Mouse (Mus musculus): ENCODE results near the gene Actn2.

Gene Actn2

DNA sequence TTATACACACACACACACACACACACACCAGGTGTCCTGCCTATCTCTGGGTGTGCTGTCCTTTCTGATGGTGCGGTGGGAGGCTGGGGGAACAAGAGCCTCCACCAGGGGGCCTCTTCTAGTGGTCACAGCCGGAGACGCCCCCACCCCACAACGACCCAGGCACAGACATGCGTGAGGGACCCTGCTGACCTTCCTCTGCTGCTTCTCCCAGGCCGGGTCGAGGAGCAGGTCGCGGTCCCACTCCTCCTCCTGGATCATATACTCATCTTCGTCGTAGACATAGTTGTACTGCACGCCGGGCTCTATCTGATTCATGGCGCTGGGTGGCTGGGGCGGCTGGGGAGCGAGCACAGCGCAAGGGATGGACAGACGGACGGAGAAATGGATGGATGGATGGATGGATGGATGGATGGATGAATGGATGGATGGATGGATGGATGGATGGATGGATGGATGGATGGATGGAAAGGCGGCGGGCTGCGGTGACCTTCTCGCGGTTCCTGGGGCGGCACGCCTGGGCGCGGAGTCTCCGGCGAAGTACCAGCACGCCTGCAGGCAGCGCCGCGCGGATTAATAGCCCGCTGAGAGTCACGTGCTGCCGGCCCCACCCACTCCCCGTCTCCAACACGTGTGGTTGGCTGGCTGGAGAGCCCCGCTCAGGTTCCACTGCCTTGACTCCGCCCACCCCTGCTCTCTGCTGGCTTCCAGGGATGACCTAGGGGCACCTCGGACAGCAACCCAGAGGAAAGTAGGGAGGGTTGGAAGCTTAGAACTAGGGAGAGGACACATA lies at the start of gene Actn2:
TSS of gene Actn2 (minus strand) at position 578 of the 793 bp plus-strand sequence.
- no peak for DNase-seq (ENCODE audit: low read depth)

DNA sequence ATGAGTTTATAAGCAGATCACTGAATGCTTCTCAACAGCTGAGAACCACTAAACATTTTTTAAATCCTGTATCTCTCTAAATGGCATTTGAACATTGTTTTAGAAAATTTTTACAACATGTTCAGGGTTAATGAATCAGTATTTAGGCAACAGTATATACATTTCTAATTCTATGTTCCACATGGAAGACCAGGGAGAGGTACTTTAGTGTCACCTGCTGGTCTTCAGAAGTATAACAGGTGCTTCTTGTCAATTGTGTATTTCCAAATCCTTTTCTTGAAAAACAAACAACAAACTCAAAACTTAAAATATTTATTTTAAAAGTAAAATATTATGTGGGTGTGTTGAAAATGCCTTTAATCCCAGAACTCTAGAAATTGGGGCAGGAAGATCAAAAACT lies 45.7 kb upstream of the Actn2 start:
- DNase-seq (ENCODE audit: low read depth), result peak; percentile 74

DNA sequence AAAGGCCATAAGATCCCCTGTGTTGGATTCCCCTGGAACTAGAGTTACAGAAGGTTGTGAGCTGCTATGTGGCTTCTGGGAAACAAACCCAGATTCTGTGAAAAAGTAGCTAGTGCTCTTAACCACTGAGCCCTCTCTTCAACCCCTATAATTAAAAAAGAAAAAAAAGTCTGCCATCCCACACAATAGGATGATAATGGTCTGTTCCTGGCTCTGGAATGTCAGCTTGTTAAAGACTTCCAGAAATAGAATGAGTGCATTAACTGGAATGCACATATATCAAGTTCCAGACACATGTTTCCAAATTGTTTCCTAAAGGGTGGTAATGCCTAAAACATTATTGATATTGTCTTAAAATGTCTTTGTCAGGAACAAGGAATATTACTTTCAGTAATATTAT lies 44.2 kb upstream of the Actn2 start:
- no peak for DNase-seq (ENCODE audit: low read depth)

DNA sequence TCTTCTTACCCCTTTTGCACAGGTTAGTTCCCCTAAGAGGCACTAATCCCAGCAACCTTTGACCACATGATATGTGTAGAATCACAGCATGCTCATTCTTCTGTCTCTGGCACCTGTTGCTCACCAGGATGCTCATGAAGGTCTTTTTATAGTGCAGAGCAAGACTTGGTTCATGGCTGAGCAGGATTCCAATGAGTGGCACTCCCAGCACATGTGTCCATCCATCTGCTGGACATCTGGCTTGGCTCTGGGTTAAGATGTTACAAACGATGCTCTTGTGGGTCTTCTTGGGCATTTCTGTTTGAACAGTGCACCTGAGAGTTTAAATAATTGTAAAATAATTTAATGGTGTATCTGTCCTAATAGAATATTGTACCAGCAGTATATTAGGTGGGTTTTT lies 36.2 kb upstream of the Actn2 start:
- no peak for DNase-seq (ENCODE audit: low read depth)

DNA sequence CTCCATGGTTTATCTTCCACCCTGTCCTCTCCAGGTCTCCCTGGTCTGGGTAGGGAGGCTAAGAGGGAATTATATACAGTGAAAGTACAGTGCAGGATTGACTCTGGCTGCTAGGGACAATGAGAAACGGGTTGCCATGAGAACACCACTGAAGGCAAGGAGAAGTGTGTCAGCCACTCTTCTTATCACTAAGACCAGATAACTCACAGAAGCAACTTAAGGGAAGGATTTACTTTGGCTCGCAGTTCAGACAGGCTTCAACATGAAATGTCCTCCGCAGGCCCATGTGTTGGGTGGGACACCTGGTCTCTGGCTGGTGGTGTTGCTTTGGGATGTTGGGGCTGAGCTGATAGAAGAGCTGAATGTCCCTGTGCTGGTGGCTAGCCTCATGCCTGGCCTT lies 32.2 kb upstream of the Actn2 start:
- DNase-seq (ENCODE audit: low read depth), result no peak

DNA sequence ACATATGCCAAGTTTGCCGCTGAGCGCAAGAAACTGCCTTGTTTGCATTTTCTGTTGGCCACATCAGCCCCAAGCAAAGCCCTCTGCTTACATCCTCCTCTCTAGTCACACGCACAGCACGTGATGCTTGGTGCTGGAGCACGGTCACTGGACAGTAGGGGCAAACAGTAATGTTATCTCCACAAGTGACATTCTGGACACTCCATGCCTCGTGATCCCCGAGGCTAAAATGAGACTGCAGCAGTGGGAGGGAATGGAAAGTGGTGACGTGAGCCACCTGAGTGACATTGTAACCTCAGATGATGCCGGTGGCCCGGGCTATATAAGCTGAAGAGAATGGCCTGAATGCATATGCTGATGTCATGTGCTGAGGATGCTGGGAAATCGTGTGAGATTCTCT lies 29.4 kb upstream of the Actn2 start:
- no peak for DNase-seq (ENCODE audit: low read depth)

DNA sequence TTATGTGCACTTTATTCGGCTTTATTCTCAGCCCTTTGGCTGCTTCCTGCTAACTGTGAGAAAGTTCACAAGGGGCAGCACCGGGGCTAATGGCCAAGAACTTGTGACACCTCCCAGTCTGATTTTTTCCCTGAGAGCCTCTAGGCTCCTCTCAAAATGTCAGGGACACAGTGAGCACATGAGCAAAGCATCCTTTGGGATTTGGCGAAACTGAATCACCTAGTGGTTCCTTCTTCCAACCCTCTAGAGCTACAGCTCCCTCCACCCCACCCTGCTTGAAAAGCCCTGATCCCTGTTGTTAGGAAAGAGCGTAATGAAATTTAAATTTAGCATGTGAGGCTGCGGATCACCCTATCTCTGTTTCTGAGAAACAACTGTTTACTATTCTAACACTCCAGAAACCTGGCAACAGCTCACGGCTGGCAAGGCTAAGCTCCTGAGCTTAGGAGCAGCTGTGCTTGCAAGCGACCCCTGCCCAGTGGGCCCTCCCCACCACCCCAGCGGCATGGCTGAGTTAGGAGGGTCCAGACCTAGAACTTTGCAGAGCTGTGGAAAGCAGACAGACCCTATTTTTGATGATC lies 28.6 kb upstream of the Actn2 start:
- no peak for DNase-seq (ENCODE audit: low read depth)

DNA sequence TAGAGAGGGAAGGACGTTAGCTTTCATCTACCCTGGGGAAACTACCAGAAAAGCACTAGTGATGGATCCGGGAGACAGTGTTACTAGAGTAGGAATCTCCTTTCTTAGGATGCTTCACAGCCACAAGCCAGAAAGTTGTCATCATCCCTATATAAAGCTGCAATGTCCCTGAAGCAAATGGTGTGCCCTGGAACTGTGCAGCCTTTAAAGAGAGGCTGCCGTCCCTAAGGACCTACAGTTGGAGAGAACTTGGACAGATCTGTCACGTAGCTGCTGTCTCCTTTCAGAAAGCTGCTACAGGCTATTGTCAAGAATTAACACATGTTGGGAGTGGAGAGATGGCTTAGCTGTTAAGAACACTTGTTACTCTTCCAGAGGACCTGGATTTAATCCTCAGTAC lies 20.9 kb upstream of the Actn2 start:
- DNase-seq (ENCODE audit: low read depth), result no peak

DNA sequence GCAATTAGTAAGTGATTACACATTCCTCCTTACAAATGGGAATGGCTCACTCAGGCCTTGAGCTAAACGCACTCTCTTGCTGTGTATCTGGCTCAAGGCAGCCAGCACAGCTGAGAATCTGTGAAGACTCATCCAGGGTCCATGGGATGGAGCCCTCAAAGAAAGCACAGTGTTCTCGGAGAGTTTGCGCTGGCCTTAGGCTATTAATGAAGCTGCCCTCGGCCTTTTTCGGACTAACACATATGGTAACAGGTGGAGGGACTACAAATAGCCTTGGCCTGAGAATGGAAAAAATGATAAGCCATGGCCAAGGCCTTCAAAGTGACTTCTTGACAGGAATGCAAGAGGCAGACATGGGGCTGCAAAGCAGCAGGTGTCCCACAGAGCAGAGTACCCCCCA lies 17.0 kb upstream of the Actn2 start:
- no peak for DNase-seq (ENCODE audit: low read depth)

DNA sequence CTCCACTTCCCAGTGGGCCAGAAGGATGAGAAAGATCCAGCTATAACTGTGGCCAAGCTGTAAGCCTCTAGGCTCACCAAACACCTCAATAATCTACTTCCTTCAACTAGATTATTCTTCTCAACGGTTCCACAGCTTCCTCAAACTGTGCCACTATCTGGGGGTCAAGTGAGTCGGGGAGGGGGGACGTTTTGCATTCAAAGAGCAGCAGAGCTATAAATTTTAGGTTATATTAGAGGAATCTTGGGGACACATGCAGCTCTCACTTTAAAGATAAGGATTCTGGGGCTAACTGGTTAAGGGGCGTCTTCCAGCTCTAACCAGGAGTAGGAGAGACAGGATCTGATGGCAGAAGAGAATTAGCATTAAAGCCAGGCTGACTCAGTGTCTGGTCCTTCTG lies 15.6 kb upstream of the Actn2 start:
- DNase-seq (ENCODE audit: low read depth), result no peak

DNA sequence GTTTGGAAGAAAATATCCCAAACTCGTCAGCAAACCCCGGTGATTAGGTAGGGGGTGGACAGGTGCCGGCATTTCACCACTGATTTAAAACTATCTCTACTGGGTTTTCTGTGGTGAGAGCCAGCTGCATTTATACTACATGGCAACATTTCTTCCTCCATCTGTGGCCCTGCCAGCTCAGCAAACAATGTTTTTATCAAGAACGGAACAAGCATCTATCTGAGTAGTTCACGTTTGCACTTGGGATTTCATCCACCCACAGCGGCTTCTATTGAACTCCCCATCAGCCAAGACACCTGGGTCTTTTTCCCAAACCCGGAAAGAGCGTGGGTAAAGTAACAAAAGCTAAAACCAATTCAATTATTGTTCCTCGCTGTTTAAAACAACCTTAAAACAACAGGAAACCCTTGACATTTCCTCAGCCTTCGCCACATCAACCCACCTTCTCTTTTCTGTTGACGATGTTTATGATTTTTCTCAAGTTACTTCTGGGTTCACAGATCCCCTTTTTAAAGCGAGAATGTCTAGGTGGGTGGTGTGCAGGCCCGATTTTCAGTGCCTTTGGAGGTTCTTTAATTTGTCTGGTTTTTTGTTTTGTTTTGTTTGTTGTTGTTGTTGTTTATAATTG lies 8.8 kb upstream of the Actn2 start:
- DNase-seq (ENCODE audit: low read depth), result no peak

DNA sequence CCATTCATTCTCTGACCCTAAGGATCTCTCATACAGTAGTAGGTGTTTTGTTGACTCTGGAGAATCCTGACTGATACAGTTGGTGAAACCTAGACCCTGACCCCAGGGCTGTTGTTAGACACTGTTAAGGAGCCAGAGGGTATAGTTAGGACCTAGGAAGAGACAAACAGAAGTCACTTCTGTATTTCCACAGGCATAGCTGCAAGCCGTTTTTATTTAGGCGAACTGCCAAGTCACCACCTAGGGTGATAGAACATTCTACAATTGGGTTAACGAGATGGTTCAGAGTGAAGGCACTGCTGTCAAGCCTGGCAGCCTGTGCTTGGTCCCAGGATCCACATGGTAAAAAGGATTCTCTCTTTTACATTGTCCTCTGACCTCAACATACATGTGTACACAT lies 6.3 kb upstream of the Actn2 start:
- DNase-seq (ENCODE audit: low read depth), result no peak

DNA sequence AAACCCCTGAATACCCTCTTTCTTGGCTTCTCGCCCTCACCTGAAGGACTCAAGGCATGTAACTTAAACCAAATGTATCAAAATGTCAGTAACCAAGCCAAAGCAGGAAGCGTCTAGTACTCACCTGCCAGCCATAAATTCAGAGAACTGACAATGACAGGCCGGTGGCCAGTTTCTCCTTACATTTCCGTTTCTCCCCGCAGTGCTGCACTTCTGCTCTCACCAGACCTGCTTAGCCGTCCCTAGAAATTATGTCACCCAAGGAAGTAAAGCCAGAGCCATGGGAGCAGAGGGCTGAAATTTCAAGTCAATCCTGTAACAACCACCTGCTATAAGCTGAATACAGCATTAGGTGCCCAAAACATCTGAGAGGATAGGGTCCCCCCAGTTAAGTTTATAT lies 887 bp upstream of the Actn2 start:
- DNase-seq (ENCODE audit: low read depth), result no peak

DNA sequence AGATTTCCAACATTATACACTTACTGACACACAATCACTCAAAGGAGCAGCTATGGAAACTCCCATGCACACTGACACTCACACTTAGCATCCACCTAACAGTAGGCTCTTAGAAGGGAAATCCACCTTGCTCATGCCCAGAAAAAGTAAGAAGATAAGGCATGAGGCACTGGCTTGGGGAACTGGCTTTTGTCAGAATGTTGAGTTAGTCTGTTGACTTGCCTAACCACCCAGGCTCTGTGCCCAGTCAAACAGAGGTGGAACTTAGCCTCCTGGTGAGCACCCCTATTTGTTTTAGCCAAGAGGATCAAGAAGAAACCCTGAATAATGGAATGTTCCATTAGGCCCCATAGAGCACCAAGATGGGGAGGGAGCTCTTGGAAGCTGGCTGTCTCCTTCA lies 1.1 kb downstream of the Actn2 start:
- DNase-seq (ENCODE audit: low read depth), result no peak

DNA sequence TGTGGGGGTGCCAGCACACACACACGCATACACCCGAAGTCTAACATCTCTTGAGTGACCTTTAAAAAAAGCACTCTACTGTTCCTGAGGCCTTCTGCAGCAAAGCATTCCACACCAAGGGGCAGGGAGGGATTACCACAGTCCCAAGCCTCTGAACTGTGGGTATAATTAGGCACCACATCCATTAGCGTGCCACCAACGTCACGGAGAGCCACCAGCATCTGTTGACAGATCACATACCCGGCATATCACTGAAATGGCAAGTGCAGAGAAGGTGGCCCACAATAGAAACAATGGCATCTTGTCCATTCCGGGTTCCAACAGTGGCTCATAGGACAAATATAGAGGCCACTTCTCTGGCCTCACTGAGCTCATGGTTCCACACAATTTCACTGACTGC lies 2.8 kb downstream of the Actn2 start:
- DNase-seq (ENCODE audit: low read depth), result no peak

DNA sequence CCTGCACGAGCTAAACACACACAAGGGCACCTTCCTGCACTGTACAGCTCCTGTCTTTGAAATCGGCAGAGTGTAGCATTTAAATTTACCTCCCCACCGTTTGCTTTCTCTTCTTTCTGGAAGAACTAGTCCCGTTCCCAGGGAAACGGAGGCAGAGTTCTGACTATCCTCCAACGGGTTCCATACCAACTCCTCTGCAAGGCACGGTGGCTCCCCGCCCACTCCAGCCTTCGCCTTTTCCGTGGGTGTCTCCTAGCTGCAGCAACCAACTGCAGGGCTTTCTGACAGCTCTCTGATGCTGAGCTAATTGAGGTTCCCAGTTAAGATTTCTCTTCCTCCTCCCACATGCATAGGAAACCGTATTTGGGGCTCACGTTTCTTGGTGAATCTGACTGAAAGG lies 6.5 kb downstream of the Actn2 start:
- no peak for DNase-seq (ENCODE audit: low read depth)

DNA sequence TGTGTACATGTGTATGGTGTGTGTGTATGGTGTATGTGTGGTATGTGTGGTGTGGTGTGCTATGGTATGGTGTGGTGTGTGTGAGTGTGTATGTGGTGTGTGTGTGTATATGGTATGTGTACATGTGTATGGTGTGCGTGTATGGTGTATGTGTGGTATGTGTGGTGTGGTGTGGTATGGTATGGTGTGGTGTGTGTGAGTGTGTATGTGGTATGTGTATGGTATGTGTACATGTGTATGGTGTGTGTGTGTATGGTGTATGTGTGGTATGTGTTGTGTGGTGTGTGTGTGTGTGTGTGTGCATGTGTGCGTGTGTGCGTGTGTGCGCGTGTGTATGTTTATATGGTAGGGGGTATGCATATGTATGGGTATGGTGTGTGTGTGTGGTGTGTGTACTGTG lies 9.0 kb downstream of the Actn2 start:
- DNase-seq (ENCODE audit: low read depth), result no peak

DNA sequence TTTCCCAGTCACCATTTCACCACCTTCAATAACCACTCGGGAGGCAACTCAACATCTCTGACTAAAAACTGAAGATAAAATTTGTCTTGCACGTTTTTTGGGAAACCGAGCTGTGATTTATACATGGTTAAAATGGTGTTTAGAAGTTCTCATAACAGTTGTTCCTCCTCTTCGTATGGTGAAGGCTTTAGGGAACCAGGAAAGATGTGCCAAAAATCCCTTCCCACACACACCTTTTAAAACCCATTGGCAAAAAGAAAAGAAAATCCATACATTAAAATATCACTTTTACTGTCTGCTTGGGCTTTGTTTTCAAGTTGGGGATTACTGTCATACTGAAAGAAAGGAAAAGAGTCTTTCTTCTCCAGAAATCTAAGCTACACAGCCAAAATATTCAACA lies 12.2 kb downstream of the Actn2 start:
- DNase-seq (ENCODE audit: low read depth), result no peak

DNA sequence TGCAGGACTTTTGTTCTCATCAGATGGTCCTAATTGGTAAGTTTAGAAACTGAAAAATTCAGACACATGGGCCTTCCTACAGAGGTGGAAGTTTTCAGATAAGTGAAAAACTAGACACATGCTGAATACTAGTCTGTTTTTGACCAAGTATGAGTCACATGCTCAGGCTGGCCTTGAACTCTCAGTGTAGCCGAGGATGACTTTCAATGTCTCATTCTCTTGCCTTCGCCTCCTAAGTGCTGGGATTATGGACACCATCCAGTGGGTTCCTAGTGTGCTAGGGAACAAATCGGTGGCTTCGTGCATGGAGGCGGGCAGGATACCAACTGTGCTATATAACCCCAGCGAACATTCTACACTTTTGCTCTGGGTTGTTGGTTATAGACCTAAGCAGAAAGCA lies 13.0 kb downstream of the Actn2 start:
- no peak for DNase-seq (ENCODE audit: low read depth)

DNA sequence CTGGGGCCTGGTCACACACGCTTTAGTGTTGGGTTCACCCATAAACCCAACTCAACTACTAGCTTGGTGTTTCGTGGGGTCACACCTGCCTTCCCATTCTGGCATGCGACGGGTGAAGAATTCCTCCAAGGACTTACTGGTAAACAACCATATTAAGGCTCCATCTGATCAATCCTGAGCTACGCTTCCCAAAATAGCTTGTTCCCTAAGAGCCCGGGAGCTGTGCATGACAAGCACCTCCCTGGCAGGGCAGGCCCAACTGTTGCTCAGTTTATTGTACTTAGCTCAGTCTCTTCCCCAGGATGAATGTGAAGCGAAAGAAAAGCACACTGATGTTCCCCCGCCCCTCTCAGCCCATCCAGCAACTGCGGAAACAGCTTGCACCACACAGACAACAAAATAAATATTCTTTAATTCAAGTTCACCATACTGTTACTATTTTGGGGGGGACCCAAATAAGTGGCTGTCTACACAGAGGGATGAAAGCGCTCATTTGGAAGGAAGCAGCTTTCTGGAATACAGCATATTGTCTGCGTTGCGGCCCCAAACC lies 17.4 kb downstream of the Actn2 start:
- DNase-seq (ENCODE audit: low read depth), result no peak

DNA sequence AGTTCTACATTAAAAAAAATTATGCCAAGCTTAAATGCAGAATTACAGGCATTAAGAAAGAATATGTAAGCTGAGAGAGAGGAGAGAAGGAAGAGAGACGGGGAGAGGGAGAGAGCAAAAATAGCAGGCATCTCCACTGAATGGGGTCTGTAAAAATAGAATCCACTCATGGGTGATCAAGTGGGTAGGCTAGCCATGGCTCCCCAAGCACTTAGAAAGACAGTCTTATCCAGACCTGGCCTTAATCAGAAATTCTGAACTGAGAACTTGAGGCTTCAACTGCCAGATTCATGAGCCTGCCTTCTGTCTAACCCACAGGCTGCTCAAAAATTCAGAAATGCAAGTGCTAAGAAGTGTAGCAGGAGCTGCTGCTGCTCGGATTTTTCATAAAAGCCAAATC lies 20.4 kb downstream of the Actn2 start:
- no peak for DNase-seq (ENCODE audit: low read depth)

DNA sequence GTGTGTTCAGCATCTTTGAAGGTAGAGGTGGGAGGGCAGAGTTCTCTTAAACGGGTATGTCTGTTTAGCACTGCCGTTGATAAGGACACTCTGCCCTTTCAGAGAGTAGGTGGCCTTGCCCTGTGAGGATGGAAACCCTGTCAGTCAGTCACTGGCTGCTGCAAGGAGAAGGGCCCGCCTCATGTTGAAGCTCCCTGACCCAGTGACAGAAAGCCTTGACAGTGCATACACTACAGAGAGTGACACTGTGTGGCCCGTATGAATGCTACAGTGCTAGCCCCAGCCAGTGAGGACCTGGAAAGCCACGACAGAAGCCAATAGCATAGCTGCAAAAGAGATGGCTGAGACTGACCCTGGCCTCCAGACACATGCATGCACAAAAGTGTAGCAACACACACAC lies 22.5 kb downstream of the Actn2 start:
- DNase-seq (ENCODE audit: low read depth), result no peak

DNA sequence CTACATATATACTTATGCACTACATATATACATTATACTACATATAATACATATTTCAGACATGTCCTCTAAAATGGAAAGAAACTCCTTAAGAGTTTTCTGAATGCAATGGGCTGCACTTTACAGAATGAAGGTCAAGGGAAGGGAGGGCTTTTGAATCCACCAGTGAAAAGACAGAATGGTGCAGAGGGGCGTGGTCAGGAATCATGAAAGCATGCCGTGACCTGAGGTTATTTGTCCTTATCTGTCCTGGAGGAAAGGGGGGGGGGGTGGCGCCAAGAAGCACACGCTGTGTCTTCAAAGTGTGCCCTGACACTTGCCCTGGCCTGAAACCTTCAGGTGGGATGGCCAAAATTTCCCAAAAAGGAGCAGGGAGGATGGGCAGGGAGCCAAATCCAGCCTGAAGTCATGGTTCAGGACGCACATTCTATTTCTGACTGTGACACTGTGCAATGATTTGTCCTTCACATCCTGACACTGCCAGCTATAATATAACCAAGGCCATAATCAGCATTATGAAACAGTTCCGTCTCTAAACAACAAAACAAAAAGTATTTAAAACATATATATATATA lies 23.3 kb downstream of the Actn2 start:
- peak; percentile 22 for DNase-seq (ENCODE audit: low read depth)
